Mouse (Mus musculus) frontal cortex, postnatal 36 days (tissue): ENCODE results near the gene Allc.

Experiments
- DNase-seq, 2 experiments: peaks; one replicate each; pipeline ENCODE4 v3.0.0; 2022; ENCODE audit warnings: low spot score in 2 of 2

The Allc gene

GRCm38 (mm10) chr12:28582423-28582822 lies at the start of gene Allc:
Gene Allc (minus strand): TSS chr12:28582523.
- DNase-seq, result no peak

- no peak for DNase-seq
Measured at GRCm38 (mm10) chr12:28628436-28628835, 46.1 kb upstream of the Allc start.

- no peak for DNase-seq
Measured at GRCm38 (mm10) chr12:28627092-28627491, 44.8 kb upstream of the Allc start.

GRCm38 (mm10) chr12:28625407-28625806 lies 43.1 kb upstream of the Allc start:
- DNase-seq, result no peak

GRCm38 (mm10) chr12:28624251-28624650 lies 41.9 kb upstream of the Allc start:
- no peak for DNase-seq

GRCm38 (mm10) chr12:28623195-28623594 lies 40.9 kb upstream of the Allc start, which contains the start of gene Colec11:
Gene Colec11 (minus strand): TSS chr12:28623377.
- no peak for DNase-seq

GRCm38 (mm10) chr12:28622641-28623040 lies 40.3 kb upstream of the Allc start:
- no peak for DNase-seq

GRCm38 (mm10) chr12:28622167-28622532 lies 39.8 kb upstream of the Allc start:
- peak in 1 of 2 experiments; percentile 46 for DNase-seq

- DNase-seq, result no peak
Measured at GRCm38 (mm10) chr12:28621451-28622166, 39.3 kb upstream of the Allc start.

GRCm38 (mm10) chr12:28617297-28617696 lies 35.0 kb upstream of the Allc start:
- no peak for DNase-seq

GRCm38 (mm10) chr12:28614401-28614800 lies 32.1 kb upstream of the Allc start:
- DNase-seq, result no peak

- peak; percentile 50 to 67 for DNase-seq
Measured at GRCm38 (mm10) chr12:28612391-28612790, 30.1 kb upstream of the Allc start.

GRCm38 (mm10) chr12:28607546-28608305 lies 25.4 kb upstream of the Allc start:
- DNase-seq, result peak; percentile 42 to 58

- DNase-seq, result no peak
Measured at GRCm38 (mm10) chr12:28603494-28603893, 21.2 kb upstream of the Allc start.

GRCm38 (mm10) chr12:28602259-28602658 lies 19.9 kb upstream of the Allc start:
- DNase-seq, result no peak

GRCm38 (mm10) chr12:28598526-28598991 lies 16.2 kb upstream of the Allc start:
- no peak for DNase-seq

- no peak for DNase-seq
Measured at GRCm38 (mm10) chr12:28598110-28598509, 15.8 kb upstream of the Allc start.

GRCm38 (mm10) chr12:28597699-28598098 lies 15.4 kb upstream of the Allc start:
- no peak for DNase-seq

- DNase-seq, result no peak
Measured at GRCm38 (mm10) chr12:28596851-28597250, 14.5 kb upstream of the Allc start.

- no peak for DNase-seq
Measured at GRCm38 (mm10) chr12:28590428-28590827, 8.1 kb upstream of the Allc start.

- DNase-seq, result peak; percentile 87 to 94
Measured at GRCm38 (mm10) chr12:28589090-28589868, 7.0 kb upstream of the Allc start.

GRCm38 (mm10) chr12:28587949-28588348 lies 5.6 kb upstream of the Allc start:
- DNase-seq, result peak; percentile 69 to 88
